Mouse (Mus musculus) ES-Bruce4 (cell line): ENCODE data around the gene Sec14l2. TPM values are rescaled to one million over a fixed set of nuclear protein-coding genes. Genes with fewer than 3 reads are reported as not detected.

Source experiments
- H3K27ac ChIP-seq: 2 replicates; pipeline ENCODE4 v1.5.1; 2012; ENCODE audit warnings: low read length, inconsistent platforms; ENCODE audit not compliant: insufficient read depth
- H3K27me3 ChIP-seq: 2 replicates; pipeline ENCODE4 v1.6.1; 2012; ENCODE audit warnings: mild to moderate bottlenecking, low read length, inconsistent platforms; ENCODE audit not compliant: control insufficient read depth, poor library complexity, insufficient read depth, severe bottlenecking
- H3K36me3 ChIP-seq: 2 replicates; pipeline ENCODE4 v1.6.1; 2012; ENCODE audit warnings: inconsistent platforms, mild to moderate bottlenecking, low read length, moderate library complexity; ENCODE audit not compliant: control insufficient read depth, poor library complexity, insufficient read depth, severe bottlenecking
- H3K4me1 ChIP-seq: one replicate; pipeline ENCODE4 v1.8.1; 2011; ENCODE audit warnings: low read length; ENCODE audit not compliant: control insufficient read depth, insufficient read depth
- H3K4me3 ChIP-seq: 2 replicates; pipeline ENCODE4 v1.5.1; 2011; ENCODE audit warnings: low read depth, mild to moderate bottlenecking, low read length
- H3K9ac ChIP-seq: 2 replicates; pipeline ENCODE4 v1.6.1; 2012; ENCODE audit warnings: low read depth, mild to moderate bottlenecking, inconsistent platforms; ENCODE audit not compliant: poor library complexity, severe bottlenecking
- H3K9me3 ChIP-seq: replicated peaks from 2 replicates; pipeline ENCODE4 v1.6.1; 2012; ENCODE audit warnings: mild to moderate bottlenecking, low read length, inconsistent platforms; ENCODE audit not compliant: control insufficient read depth, poor library complexity, insufficient read depth, severe bottlenecking
- CTCF ChIP-seq: IDR thresholded peaks from one replicate; pipeline ENCODE4 v1.8.1; 2011; ENCODE audit warnings: low read depth, low read length
- EP300 ChIP-seq: IDR thresholded peaks from 2 replicates; pipeline ENCODE4 v1.6.1; 2011; ENCODE audit warnings: low read depth, low read length; ENCODE audit not compliant: insufficient read depth
- POLR2A ChIP-seq: IDR thresholded peaks from one replicate; pipeline ENCODE4 v1.8.1; 2011; ENCODE audit warnings: low read length; ENCODE audit not compliant: insufficient read depth
- polyA plus RNA-seq: library from polyadenylated mRNA; stranded (reverse); fragments of >200 nt; gene quantifications from 2 replicates; pipeline ENCODE4 v1.2.4, GENCODE M21; 2011; ENCODE audit warnings: low read depth; ENCODE audit not compliant: missing spikeins, insufficient read depth, insufficient read length

Sec14l2 gene
- polyA plus RNA-seq, 1 experiment: 5.4 TPM

- Histone ChIP-seq H3K27ac (peak within 1 kb of the TSS; percentile 62), H3K9me3 (no peaks in the 10 kb centered on the region; the same call in 1 of the 2 replicates), H3K4me1 (no peaks in the 10 kb centered on the region), H3K36me3 (no peaks in the 10 kb centered on the region; the same call in none of the 2 replicates), H3K27me3 (no peaks in the 10 kb centered on the region), H3K4me3 (peak within 1 kb of the TSS; percentile 90), H3K9ac (peak within 1 kb of the TSS; percentile 70)
- TF ChIP-seq POLR2A: no peak
- TF ChIP-seq EP300: no peak
- TF ChIP-seq CTCF: no peak
Measured at GRCm38 (mm10) chr11:4095171-4096053, 27.8 kb downstream of the Sec14l2 start, which contains the start of gene Mtfp1. TSS of gene Mtfp1 (minus strand) at chr11:4095445.

DNA sequence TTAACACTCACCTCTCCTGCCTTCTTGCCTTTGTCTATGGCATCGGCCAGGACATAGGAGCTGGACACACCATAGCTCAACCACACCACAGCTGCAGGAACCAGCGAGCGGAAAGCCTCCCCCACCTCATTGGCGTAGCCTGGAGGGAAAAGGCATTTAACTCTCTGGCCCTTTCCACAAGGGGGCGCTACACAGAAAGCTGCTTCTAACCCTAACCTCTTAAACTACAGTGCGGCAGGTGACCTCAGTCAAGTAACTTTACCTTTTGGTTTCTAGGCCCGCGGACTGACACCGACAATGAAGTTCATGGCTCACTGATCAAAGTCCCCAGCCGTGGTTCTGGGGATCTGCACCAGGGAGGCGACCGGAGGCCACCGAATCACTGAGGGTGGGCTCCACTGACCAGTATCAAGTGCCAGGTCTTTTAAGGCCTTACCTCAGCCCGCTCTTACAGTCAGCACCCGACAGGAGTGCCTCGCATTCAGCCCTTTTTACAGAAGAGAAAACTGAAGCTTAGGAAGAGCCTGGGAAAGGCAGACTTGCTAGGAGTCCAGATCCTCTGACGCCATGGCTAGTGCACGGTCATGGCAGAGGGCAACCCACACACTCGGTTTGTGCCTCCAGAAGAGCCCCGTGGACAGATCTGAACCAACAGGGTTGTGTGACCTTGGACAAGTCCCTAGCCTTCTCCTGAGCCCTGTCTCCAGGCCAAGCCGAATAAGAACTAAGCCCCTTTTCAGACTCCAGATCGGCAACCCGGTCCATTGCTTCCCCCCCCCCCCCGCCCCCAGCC is 28.6 kb downstream of the Sec14l2 start:
- H3K27me3 ChIP-seq: no peaks in the 10 kb centered on the region
- H3K4me1 ChIP-seq: no peaks in the 10 kb centered on the region
- H3K36me3 ChIP-seq: no peaks in the 10 kb centered on the region; the same call in none of the 2 replicates
- H3K9me3 ChIP-seq: no peaks in the 10 kb centered on the region; the same call in 1 of the 2 replicates
- H3K4me3 ChIP-seq: peak overlapping the region; percentile 90
- H3K27ac ChIP-seq: peak overlapping the region; percentile 21; the same call in 1 of the 2 replicates
- H3K9ac ChIP-seq: peak overlapping the region; percentile 70
- TF ChIP-seq CTCF: peak; percentile 75
- 0 out of 2 replicates have a peak, but pooled peaks have one; percentile 45 for TF ChIP-seq EP300
- TF ChIP-seq POLR2A: no peak

DNA sequence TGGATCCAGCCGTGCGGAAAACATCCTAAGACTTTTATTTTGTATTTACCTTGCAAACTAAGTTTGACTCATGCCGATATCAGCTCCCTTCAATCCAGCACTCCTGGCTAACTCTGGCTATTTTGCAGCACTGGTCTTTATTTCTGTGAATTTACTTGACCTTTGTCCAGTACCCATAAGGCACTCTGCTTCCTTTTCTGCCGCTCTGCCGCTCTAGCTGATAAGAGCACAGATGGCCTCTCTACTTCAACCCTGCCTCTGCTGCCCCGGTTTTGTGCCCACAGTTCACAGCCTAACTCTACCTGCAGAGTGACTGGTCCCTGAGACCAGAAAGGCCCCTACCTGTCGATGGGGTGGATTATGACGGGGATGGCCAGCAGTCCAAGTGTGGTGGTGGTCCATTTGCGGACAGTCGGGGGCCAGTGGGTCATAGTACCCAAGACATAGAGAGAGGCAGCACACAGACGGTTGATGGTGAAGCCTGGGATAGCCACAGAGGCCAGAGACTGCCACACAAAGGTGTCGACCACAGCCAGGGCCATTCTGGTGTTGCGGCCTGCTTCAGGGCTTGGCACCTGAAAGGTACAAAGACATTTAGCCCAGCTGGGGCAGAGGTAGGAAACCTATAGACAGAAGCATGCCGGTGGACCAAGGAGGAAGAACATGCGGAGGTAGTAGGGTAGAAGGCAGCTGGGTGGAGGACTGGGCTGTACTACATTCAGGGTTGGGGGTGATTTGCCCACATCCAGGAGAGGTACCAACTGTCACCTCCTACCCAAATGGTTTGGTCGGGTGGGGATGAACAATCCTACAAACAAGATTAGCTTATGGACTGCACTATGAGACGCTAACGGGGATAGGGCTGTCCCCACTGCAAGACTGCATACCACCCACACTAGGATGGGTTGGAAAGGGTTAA is 29.5 kb downstream of the Sec14l2 start:
- H3K9me3 ChIP-seq: no peaks in the 10 kb centered on the region; the same call in 1 of the 2 replicates
- H3K4me3 ChIP-seq: peak overlapping the region; percentile 35
- no peaks in the 10 kb centered on the region for H3K4me1 ChIP-seq
- no peak for TF ChIP-seq EP300
- TF ChIP-seq POLR2A: no peak
- no peak for TF ChIP-seq CTCF
- H3K9ac ChIP-seq: 0 out of 2 replicates have a peak overlapping the region, but pooled peaks have one; percentile 70
- H3K36me3 ChIP-seq: no peaks in the 10 kb centered on the region; the same call in none of the 2 replicates
- H3K27me3 ChIP-seq: no peaks in the 10 kb centered on the region
- H3K27ac ChIP-seq: no peak overlapping the region

DNA sequence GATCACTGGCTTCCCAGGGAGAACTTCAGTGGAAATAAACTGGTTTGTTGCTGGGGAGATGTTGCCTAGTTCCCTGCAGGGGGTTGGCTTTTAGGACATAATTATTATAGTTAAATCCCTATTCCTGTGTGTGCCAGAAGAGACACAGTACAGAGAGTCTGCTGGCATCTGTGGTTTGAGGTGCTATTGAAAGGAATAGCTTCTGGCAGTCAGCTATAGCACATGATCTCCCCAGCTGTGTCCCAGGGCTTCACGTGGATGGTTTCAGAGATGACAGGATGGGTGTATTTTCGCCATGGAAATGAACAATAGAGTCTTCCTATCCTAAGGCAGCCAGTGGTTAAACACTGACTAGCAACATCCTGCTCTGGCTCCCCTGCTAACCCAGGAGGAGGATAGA is 35.9 kb downstream of the Sec14l2 start:
- Histone ChIP-seq H3K4me3 (no peak overlapping the region), H3K4me1 (no peaks in the 10 kb centered on the region), H3K9ac (no peak overlapping the region), H3K27me3 (no peaks in the 10 kb centered on the region), H3K27ac (no peak overlapping the region), H3K9me3 (no peaks in the 10 kb centered on the region; the same call in 1 of the 2 replicates), H3K36me3 (no peaks in the 10 kb centered on the region; the same call in none of the 2 replicates)
- TF ChIP-seq POLR2A (no peak), CTCF (no peak), EP300 (no peak)

DNA sequence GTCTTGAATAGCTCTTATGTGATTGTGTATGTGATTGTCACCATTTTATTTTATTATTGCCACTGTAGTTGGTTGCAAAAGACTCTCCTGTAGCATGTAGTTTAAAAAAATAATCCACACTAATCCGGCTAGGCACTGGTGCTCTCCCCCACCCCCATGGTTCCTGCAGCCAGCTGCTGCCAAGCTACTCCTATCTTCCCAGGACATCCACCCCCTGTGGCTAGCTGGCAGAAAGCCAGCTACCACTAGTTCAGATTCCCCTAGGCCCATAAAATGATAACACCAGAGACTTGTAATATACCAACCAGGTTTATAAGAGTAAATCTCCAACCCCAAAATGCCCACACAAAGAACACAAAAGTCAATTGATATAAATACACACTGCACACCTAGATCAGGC is 37.0 kb downstream of the Sec14l2 start:
- H3K4me3 ChIP-seq: no peak overlapping the region
- TF ChIP-seq EP300: no peak
- no peak for TF ChIP-seq POLR2A
- no peak for TF ChIP-seq CTCF
- no peaks in the 10 kb centered on the region for H3K27me3 ChIP-seq
- no peaks in the 10 kb centered on the region for H3K36me3 ChIP-seq
- no peak overlapping the region for H3K27ac ChIP-seq
- H3K9me3 ChIP-seq: no peaks in the 10 kb centered on the region; the same call in 1 of the 2 replicates
- no peaks in the 10 kb centered on the region for H3K4me1 ChIP-seq
- H3K9ac ChIP-seq: no peak overlapping the region
